Comparison of ENCODE assay signal across 23 mouse cellular contexts in the genomic region with DNA sequence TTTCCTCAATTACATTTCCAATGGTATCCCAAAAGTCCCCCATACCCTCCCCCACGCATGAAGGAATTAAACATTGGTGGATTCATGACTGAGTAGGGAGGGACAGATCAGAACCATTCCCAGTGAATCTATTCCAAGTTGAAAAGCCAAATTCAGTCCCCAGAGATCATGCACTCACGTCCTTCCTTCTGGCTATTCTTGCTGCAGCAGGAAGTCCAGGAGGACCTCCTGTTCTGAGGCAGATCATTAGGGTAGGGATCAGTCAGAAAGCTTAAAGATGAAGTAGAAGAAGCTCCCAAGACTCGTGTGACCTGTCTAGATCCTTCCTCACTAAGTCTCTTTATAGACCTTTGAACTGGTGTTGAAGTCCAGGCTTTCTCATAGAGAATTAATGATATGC.
DNase-seq lines count a peak whose midpoint lies in the region; ATAC-seq and TF ChIP-seq lines count a peak whose summit lies in the region.
"Had no signal": no experiment of that assay in that cellular context is flagged by ENCODE, and none has a peak within 500 bp of the region (broad histone marks: within the 10 kb centered on the region; RNA-seq: fewer than 3 reads in every experiment).

No protein-coding gene starts in this region.

- H3K79me2 ChIP-seq in heart, adult 2 months (replicated peaks; ENCODE audit: control insufficient read depth, insufficient read depth, low read length), result peaks cover 2% of the 10 kb centered on the region

- no peak overlapping the region for H3K9ac ChIP-seq in heart, adult 2 months (ENCODE audit: low read depth, low read length)
- no peak overlapping the region for H3K9ac ChIP-seq in heart, embryonic 12.5 days
- no peak overlapping the region for H3K9ac ChIP-seq in midbrain, embryonic 16.5 days (ENCODE audit: low read depth, low read length)
- H3K9ac ChIP-seq in midbrain, embryonic 11.5 days (ENCODE audit: low read length), result no peak overlapping the region
- H3K9ac ChIP-seq: embryonic facial prominence, embryonic 13.5 days; forebrain, embryonic 12.5 days; hindbrain, embryonic 14.5 days; liver, embryonic 15.5 days; lung, embryonic 15.5 days; neural tube, embryonic 15.5 days had no signal

- no peak for TF ChIP-seq CTCF in heart, adult 2 months (IDR thresholded peaks at IDR 0.05)

- peak; percentile 58 for TF ChIP-seq POLR2A in heart, adult 2 months (IDR thresholded peaks at IDR 0.05; ENCODE audit: insufficient read depth, low read depth, low read length)

- H3K27ac ChIP-seq in heart, adult 2 months, result peak overlapping the region; percentile 72
- no peak overlapping the region for H3K27ac ChIP-seq in heart, embryonic 12.5 days (ENCODE audit: poor library complexity, severe bottlenecking)
- no peak overlapping the region for H3K27ac ChIP-seq in midbrain, embryonic 16.5 days (ENCODE audit: low read length)
- H3K27ac ChIP-seq in midbrain, embryonic 11.5 days (ENCODE audit: low read depth, low read length), result no peak overlapping the region
- H3K27ac ChIP-seq: embryonic facial prominence, embryonic 13.5 days; forebrain, embryonic 12.5 days; hindbrain, embryonic 14.5 days; left cerebral cortex, adult 2 months; liver, embryonic 15.5 days; lung, embryonic 15.5 days; macrophage; neural tube, embryonic 15.5 days had no signal

- no peaks in the 10 kb centered on the region for H3K27me3 ChIP-seq in heart, adult 2 months (ENCODE audit: control insufficient read depth, insufficient read depth, low read length)
- H3K27me3 ChIP-seq in heart, embryonic 12.5 days (replicated peaks), result no peaks in the 10 kb centered on the region
- no peaks in the 10 kb centered on the region for H3K27me3 ChIP-seq in midbrain, embryonic 16.5 days (ENCODE audit: control insufficient read depth, insufficient read depth, low read depth, low read length)
- no peaks in the 10 kb centered on the region for H3K27me3 ChIP-seq in midbrain, embryonic 11.5 days (ENCODE audit: control insufficient read depth, insufficient read depth, low read length)
- H3K27me3 ChIP-seq: embryonic facial prominence, embryonic 13.5 days; forebrain, embryonic 12.5 days; liver, embryonic 15.5 days; lung, embryonic 15.5 days; neural tube, embryonic 15.5 days had no signal

- TF ChIP-seq EP300 in heart, adult 2 months (IDR thresholded peaks at IDR 0.05; ENCODE audit: insufficient read depth, low read depth, low read length), result peak; percentile 97

- H3K4me3 ChIP-seq in heart, adult 2 months, result no peak overlapping the region
- H3K4me3 ChIP-seq in heart, embryonic 12.5 days, result no peak overlapping the region
- no peak overlapping the region for H3K4me3 ChIP-seq in midbrain, embryonic 16.5 days (ENCODE audit: low read depth, low read length)
- H3K4me3 ChIP-seq in midbrain, embryonic 11.5 days (ENCODE audit: low read depth, low read length), result no peak overlapping the region
- H3K4me3 ChIP-seq: embryonic facial prominence, embryonic 13.5 days; erythroblast, embryonic 14.5 days; forebrain, embryonic 12.5 days; left cerebral cortex, adult 2 months; liver, embryonic 15.5 days; lung, embryonic 15.5 days; neural tube, embryonic 15.5 days had no signal

- H3K4me1 ChIP-seq in heart, adult 2 months (ENCODE audit: control insufficient read depth, insufficient read depth, low read length), result peaks cover 13% of the 10 kb centered on the region
- H3K4me1 ChIP-seq in heart, embryonic 12.5 days (replicated peaks), result no peaks in the 10 kb centered on the region
- no peaks in the 10 kb centered on the region for H3K4me1 ChIP-seq in midbrain, embryonic 16.5 days (ENCODE audit: control insufficient read depth, insufficient read depth, low read length)
- no peaks in the 10 kb centered on the region for H3K4me1 ChIP-seq in midbrain, embryonic 11.5 days (ENCODE audit: control insufficient read depth, insufficient read depth, low read length)
- H3K4me1 ChIP-seq: forebrain, embryonic 12.5 days; liver, embryonic 15.5 days; lung, embryonic 15.5 days; neural tube, embryonic 15.5 days had no signal

- H3K9me3 ChIP-seq in heart, embryonic 12.5 days (replicated peaks), result no peaks in the 10 kb centered on the region
- no peaks in the 10 kb centered on the region for H3K9me3 ChIP-seq in midbrain, embryonic 16.5 days (replicated peaks; ENCODE audit: control insufficient read depth, low read length, poor library complexity, severe bottlenecking)
- no peaks in the 10 kb centered on the region for H3K9me3 ChIP-seq in midbrain, embryonic 11.5 days (ENCODE audit: control insufficient read depth, low read length)
- H3K9me3 ChIP-seq: embryonic facial prominence, embryonic 13.5 days; forebrain, embryonic 12.5 days; liver, embryonic 15.5 days; lung, embryonic 15.5 days; neural tube, embryonic 15.5 days had no signal

- intact Hi-C loops in heart, adult 2 months (cut with DNase I), result loop anchor here (1.0 to 5.0 kb wide), 6 partner anchors 38 to 292 kb away; partner anchors contain the start of gene Sptbn1
- intact Hi-C loops in heart, postnatal 10 days (cut with DNase I), result loop anchor here (1.0 to 10.0 kb wide), 3 partner anchors 74 to 290 kb away; partner anchors contain the start of gene Sptbn1

- no peak for ATAC-seq in heart, embryonic 12.5 days (ENCODE audit: insufficient number of reproducible peaks, low FRiP score)
- no peak for ATAC-seq in midbrain, embryonic 16.5 days
- ATAC-seq in midbrain, embryonic 11.5 days (ENCODE audit: low FRiP score), result no peak
- ATAC-seq: inflammation-experienced regulatory T-cells, adult 6 months had no signal

- no peak overlapping the region for H3K4me2 ChIP-seq in heart, embryonic 12.5 days
- no peak overlapping the region for H3K4me2 ChIP-seq in midbrain, embryonic 16.5 days (ENCODE audit: low read length)
- no peak overlapping the region for H3K4me2 ChIP-seq in midbrain, embryonic 11.5 days
- H3K4me2 ChIP-seq: embryonic facial prominence, embryonic 13.5 days; forebrain, embryonic 12.5 days; hindbrain, embryonic 14.5 days; liver, embryonic 15.5 days; lung, embryonic 15.5 days; neural tube, embryonic 15.5 days had no signal

- DNase-seq in adrenal gland, postnatal 10 days, result peak; percentile 22
- no peak for DNase-seq in adrenal gland, adult 18-20 months (ENCODE audit: low spot score in 2 of 2)
- DNase-seq in heart, adult 2 months, result peak; percentile 38 to 62
- peak; percentile 35 for DNase-seq in adipocyte (ENCODE audit: low spot score)
- DNase-seq in heart, postnatal 10 days, result peak; percentile 55 to 57
- DNase-seq in midbrain, embryonic 11.5 days (ENCODE audit: low spot score, missing footprints), result no peak
- DNase-seq: cerebellum, adult 18-20 months; cerebellum, postnatal 14 days; right cerebral cortex, adult 18-20 months; thymus, adult 18-20 months; thymus, postnatal 36 days had no signal

- H3K36me3 ChIP-seq in heart, adult 2 months (ENCODE audit: control insufficient read depth, insufficient read depth, low read length), result peaks cover 21% of the 10 kb centered on the region
- no peaks in the 10 kb centered on the region for H3K36me3 ChIP-seq in heart, embryonic 12.5 days
- no peaks in the 10 kb centered on the region for H3K36me3 ChIP-seq in midbrain, embryonic 16.5 days (ENCODE audit: control insufficient read depth, insufficient read depth, low read length)
- H3K36me3 ChIP-seq in midbrain, embryonic 11.5 days (ENCODE audit: control insufficient read depth, insufficient read depth, low read length), result no peaks in the 10 kb centered on the region
- H3K36me3 ChIP-seq: embryonic facial prominence, embryonic 13.5 days; forebrain, embryonic 12.5 days; liver, embryonic 15.5 days; lung, embryonic 15.5 days; neural tube, embryonic 15.5 days had no signal

- WGBS in heart, adult 2 months, result 28% methylated on average over 3 of the region's 3 CpGs
- WGBS in heart, embryonic 12.5 days, result 48% methylated on average over 3 of the region's 3 CpGs
- WGBS in midbrain, embryonic 16.5 days, result 58% methylated on average over 3 of the region's 3 CpGs
- WGBS in midbrain, embryonic 11.5 days, result 73% methylated on average over 3 of the region's 3 CpGs

Comparison
In these comparisons a context has a peak if more than half of its experiments do, and no peak if none do; other contexts are left out.
1. DNase-seq: peak in adrenal gland, postnatal 10 days (single experiment), heart, adult 2 months (2 of 2), adipocyte (single experiment) and heart, postnatal 10 days (2 of 2); none in adrenal gland, adult 18-20 months (0 of 2) and midbrain, embryonic 11.5 days (single experiment).